Mouse (Mus musculus) mature B cell (primary cell): ENCODE measurements around the gene Wars2.

Experiments
- in situ Hi-C: fragments of 300-500 bp; cut with MboI; formaldehyde crosslinking; loops from 2 replicates; pipeline ENCODE4 v1.14.3; 2019

The Wars2 gene

DNA sequence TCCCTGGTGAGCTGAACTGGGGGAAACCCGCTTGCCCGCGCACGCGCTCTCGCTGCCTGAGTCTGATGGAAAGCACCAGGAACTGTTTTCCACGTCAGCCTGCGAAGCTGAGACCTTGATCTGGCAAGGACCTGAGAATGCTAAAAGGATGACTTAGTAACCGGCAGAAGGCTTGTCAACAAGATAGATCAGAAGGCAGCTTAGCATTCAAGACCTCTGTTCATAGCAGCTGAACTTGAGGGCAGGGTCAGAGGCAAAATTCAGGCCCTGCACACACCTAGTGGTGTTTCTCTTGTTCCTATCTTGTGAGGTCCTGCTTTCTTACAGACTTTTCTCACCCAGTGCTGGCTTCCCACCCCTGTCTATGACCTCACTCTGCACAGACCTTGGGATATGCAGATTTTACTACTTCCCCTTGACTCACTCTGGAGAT, 122.6 kb downstream of the Wars2 start:
- in situ Hi-C loops: no loop called here

GRCm38 (mm10) chr3:99264695-99265094, 123.8 kb downstream of the Wars2 start:
- in situ Hi-C loops: no loop called here

DNA sequence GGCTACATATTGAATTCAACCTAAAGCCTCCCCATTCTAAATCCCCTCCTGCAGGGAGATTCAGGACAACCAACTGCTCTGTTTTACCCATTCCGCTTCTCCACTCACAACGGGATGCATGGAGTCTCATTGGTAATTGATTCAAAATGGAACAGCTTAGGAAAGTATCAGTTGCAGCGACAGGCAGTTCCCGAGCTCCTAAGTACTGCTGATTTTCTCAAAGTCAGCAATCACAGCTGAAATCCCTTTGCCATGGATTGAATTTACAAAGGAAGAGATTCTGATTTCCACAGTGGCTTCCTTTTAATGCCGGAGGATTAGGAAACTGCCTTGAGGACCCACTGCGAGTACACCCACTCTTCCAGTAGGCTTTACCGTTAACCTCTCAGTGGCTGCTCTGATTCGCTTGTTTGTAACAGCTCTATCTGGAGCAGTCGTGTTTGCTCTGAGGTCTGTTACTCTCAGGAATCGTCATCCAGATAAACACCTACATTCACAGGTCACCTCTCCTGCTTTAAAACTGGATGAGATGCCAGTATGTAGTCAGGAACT, 126.0 kb downstream of the Wars2 start:
- in situ Hi-C loops: no loop called here

- in situ Hi-C loops: no loop called here
Observed at GRCm38 (mm10) chr3:99277973-99278580, 137.2 kb downstream of the Wars2 start.

GRCm38 (mm10) chr3:99279718-99280117, 138.8 kb downstream of the Wars2 start:
- in situ Hi-C loops: no loop called here

GRCm38 (mm10) chr3:99281453-99281852, 140.6 kb downstream of the Wars2 start:
- in situ Hi-C loops: no loop called here

DNA sequence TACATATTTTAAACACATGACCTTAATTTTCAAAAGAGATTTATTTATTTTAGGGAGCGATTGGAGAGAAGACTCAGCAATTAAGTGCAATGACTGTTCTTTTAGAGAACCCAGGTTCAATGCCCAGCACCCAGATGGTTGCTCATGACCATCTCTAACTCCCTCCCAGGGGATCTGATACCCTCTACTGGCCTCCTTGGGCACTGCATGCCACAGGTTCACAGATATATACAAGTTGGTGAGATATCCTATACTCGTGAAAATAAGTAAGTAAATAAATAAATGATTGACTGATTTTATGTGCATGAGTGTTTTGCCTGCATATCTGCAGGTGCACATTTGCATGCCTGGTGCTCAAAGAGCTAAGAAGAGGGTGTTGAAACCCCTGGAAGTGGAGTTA, 147.4 kb downstream of the Wars2 start:
- in situ Hi-C loops: no loop called here
